Mouse (Mus musculus) common myeloid progenitor, adult 5-6 weeks (primary cell): ENCODE measurements around the gene Il25. TPM values are rescaled to one million over a fixed set of nuclear protein-coding genes. Genes with fewer than 3 reads are reported as not detected.
A peak's percentile ranks its signal among the peaks of the same experiment; 100 is the strongest.
"Not testable (repeated sequence)": the region's sequence is repeated elsewhere in the genome, so short reads cannot be mapped to it uniquely, and the experiment has no call there.

Experiments
- ATAC-seq: replicated peaks from 2 replicates; pipeline ENCODE4 v1.8.0; 2016; ENCODE audit warnings: low read depth, mild to moderate bottlenecking, moderate TSS enrichment, inconsistent platforms; ENCODE audit not compliant: poor library complexity, severe bottlenecking
- total RNA-seq: library from RNA; stranded (forward); fragments of 200-1000, 187-1606 nt; gene quantifications from 2 replicates; pipeline ENCODE4 v1.2.3, GENCODE M21; 2017

Gene Il25
- total RNA-seq, 1 experiment from 2014 or later: not detected

- ATAC-seq: no peak
Measured at GRCm38 (mm10) chr14:54926401-54927158, 5.9 kb upstream of the Il25 start.

GRCm38 (mm10) chr14:54927296-54927695, 5.2 kb upstream of the Il25 start:
- no peak for ATAC-seq

DNA sequence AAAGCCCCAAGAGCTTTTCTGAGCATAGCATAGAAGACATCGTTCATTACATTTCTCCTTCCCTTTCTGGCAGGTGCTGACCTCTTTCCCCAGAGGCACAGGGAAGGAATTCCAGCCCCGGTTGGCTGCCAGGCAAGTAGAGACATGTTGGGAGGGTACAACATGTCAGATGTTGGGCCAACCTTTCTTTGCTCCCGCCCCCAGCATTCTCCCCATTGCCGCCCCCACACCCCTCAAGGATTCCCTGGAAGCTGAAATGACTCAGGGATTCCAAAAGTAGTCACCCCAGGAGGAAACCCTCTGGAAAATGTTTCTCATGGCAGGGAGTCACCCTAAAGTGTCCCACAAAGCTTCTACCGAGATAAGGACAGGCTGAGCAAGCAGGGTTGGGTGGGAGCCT, 2.7 kb upstream of the Il25 start:
- ATAC-seq: no peak

GRCm38 (mm10) chr14:54930431-54930830, 2.1 kb upstream of the Il25 start:
- ATAC-seq: no peak

DNA sequence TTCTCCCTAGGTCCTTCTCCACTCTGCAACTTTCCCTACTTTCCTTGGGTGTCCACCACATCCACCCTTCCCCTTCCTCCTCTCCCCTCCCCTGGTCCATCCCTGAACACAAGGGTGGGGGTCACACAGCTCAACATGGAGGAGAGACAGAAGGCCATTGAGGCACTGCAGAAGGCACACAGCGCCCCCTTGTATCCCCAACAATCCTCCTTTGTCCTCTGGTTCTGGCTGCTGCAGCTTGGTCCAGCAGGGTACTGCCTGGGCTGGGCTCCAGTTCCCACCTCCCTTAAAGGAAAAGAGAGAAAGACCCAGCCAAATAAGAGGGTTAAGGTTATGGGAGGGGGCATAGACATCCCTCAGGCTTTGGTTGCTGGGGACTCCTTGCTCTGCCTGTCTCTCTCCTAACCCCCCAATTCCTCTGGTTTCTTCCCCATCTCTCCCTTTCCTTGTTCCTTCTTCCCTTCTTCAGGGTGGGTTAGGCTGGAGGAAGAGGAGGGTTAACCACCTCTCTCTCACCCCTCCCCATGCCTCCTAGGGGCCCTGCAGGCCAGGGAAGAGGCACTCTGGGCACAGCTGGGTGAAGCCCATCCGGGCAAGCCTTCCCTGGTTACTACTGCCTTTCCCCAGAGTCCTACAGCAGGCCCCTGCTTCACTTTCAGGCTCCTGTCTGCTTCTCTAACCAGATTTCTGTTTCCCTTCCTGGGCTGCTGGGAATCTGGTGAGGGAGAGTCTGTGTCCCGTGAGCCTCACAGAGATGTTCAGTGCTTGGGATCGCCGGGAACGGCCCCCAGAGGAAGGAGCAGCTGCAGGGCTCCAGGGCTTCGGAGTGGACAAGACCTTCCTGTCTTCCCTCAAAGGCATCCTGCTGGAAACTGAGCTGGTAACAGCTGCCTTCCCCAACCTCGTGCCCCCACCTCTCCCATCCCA, 3.7 kb downstream of the Il25 start, which contains the start of gene Cmtm5:
Gene Cmtm5 (plus strand): TSS at position 358 of the 927 bp plus-strand sequence.
- 0 out of 2 replicates have a peak, but pooled peaks have one; percentile 23 for ATAC-seq

DNA sequence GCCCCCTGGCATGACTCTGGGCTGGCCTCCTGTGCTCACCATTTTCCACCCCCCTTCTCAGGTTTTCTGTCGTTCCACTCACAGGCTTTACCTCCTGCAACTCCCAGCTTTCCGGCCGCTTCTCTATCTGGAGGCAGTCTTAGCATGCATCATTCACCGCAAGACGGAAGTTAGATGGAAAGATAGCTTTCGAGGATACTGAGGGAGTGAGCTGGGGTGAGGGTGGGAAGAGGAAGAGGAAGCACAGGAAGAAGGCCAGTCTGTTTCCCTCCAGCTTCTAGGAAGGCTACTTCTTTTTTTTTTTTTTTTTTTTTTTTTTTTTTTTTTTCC, 4.3 kb downstream of the Il25 start:
- peak; percentile 40; the same call in 1 of the 2 replicates for ATAC-seq

DNA sequence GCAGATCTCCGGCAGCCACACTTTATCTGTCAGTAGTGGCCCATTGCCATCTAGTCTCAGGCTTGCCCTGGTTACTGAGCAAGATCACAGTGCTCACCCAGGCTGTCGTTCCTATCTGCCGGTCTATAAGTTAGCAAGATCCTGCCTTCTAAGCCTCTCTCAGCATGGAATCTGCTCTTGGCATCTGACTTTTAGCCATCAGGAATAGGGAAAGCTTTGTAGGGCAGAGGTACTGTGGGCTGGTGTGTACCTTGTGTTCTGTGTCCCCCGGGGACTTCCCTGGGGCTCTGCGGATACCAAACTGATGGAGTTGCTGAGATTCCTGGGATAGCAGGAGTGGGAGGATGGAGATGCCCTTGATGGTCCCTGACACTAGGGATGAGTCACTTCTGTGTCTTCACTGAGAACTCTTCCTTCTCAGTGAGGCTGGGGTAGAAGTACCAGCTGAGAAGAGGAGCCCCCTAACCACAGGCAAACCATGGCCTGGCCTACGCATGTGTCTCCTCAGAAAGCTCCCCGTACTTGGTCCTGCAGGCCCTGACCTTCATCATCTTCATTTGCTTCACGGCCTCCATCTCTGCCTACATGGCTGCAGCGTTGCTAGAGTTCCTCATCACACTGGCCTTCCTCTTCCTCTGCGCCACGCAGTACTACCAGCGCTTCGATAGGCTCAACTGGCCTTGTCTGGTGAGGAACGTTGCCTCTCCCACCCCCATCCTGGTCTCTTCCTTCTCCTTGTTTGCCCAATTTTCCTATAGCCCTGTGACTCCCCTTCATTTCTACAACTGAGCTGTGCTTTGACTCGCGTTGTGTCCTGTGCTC, 5.1 kb downstream of the Il25 start:
- ATAC-seq: no peak

GRCm38 (mm10) chr14:54938431-54939219, 6.1 kb downstream of the Il25 start:
- ATAC-seq: no peak

DNA sequence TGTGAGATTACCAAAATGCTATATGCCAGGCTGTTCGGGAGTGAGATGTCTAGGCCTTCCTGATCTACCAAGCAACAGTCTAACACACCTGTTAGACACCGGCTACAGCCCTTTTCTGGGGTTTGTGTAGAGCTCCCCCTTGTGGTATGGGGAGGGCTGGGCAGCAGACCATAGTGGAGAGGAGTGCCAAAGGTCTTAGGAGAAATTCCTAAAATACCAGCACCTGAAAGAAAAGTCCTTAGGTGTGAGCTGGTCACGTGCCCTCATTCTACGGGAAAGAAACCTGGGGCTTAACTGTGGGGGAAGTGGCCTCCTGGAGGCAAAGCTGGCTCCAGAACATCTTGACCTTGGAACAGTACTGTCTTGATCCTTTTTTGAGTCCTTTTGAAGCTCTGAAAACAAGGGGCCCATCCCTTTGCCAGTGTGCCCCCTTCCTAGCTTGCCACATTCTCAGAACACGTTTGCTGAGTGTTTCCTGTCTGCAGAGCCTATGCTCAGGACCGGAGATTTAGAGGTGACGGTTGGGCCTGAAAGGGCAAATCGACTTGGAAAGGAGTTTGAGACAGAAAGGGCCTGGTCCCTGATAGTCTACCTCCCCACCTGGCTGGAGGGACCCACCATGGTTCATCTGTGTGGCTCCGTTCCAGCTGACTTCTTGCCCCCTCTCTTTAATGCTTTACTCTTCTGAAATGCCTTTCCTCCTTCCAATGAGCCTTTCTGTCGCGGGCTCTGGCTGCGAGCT, 7.1 kb downstream of the Il25 start:
- ATAC-seq: peak; percentile 81

GRCm38 (mm10) chr14:54940176-54940530, 7.7 kb downstream of the Il25 start:
- ATAC-seq: no peak

DNA sequence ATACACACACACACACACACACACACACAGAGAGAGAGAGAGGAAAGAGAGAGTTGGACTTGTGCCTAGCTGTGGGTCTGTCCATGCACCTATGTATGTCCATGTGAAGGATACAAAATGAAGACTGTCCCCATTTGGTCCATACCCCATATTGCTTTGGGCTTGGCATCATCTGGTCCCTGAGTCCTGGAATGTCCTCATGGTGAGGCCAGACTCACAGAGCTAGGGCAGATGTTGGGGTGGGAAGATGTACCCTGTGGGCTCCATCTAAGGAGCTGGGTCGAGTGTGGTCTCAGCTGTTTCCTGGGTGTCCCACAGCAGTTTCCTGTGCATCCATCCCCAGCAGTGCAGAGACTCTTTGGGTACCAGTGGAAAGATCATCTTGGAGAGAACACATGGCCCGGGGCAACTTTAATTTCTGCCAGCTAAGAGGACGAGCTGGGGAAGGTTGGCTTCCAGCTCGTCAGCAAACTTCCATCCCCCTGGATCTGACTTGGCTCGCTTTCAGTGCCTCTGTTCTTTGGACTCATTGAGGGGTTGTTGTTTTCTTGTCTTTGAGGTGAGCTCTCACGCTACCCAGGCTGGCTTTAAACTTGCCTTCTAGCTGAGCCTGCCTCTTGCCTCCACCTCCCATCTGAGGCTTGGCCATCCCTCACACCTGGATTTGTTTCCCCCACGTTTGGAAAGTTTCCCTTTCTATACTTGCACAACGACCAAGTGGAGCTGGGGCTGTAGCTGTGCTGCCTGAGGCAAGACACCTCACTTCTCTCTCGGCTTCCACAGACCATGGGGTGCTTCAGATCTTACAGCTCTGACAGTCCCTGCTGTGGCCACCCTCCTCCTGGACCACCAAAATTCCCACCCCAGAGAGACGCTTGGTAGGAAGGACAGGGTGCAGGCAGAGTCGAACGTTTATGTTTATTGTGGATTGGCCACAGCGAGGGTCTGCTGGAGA, 8.8 kb downstream of the Il25 start:
- no peak for ATAC-seq

GRCm38 (mm10) chr14:54942479-54942878, 10.0 kb downstream of the Il25 start:
- ATAC-seq: no peak

DNA sequence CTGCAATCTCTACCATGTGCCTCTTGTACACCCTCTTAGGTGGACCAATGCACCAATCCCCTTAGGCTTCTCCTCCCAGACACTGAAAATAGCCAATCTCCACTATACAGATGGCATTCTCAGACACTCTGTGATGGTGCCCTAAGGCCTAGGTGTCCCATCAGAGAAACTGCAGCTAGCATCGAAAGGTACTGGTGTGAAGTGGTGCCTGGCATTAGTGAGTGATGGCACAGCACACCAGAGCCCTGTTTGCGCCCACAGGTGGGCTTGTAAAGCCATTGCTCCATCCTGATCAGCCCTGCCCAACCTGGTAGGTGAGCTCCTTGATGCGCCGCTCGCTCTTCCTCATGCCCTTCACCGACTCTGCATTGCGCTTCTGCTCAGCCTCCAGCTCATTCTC, 11.5 kb downstream of the Il25 start:
- ATAC-seq: no peak

DNA sequence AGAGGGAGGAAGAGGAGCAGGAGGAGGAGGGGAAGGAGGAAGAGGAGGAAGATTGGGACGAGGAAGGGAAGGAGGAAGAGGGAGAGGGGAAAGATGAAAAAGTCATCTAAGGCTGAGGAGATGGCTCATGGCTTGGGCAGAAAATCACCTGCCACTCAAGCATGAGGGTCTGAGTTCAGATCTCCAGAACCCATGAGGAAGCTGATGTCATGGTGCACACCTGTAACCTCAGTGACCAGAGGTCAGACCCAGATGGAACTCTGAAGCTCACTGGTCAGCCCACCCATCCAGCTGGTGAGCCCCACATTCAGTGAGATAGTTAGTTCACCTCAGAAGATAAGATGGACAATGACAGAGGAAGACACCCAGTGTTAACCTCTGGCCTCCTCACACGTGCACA, 12.4 kb downstream of the Il25 start:
- ATAC-seq: no peak

DNA sequence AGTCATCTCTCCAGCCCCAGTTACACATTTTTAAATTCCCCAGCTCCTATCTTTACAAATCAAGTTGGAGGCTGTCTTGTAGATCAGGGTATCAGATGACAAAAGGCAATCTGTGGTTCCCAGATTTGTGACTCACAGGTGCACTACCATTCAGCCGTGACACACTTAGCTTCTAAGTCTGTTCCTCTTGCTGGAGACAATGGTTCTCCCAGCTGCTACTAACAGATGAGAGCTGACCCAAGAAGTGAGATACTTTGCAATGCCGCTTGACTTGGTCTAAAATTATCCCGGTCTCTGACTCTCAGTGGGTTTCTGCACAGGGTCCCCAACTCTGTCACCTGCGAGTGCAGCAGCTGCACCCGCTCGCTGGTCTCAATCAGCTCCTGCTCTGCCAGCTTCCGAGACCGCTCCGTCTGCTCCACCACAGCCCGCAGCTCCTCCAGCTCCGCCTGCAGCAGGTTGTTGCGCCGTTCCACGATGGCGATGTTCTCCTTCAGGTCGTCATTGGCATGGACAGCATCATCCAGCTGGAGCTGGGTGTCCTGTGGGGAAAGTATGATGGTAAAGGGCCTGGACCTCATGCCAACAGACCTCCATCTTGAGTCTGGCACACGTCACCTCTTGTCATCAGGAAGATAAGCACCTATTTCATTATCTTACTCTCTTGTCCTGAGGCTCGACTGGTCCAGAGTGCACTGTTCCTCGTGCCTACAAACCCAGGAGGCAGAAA, 13.6 kb downstream of the Il25 start:
- no peak for ATAC-seq

- ATAC-seq: not testable (repeated sequence)
Measured at GRCm38 (mm10) chr14:54947008-54947407, 14.5 kb downstream of the Il25 start.

- no peak for ATAC-seq
Measured at GRCm38 (mm10) chr14:54948781-54949180, 16.3 kb downstream of the Il25 start.
